Mouse (Mus musculus) large intestine, adult 2 months (tissue): ENCODE measurements around the gene Birc5. TPM values are rescaled to one million over a fixed set of nuclear protein-coding genes. Genes with fewer than 3 reads are reported as not detected.
"Not testable (repeated sequence)": the region's sequence is repeated elsewhere in the genome, so short reads cannot be mapped to it uniquely, and the experiment has no call there.

Source experiments
- DNase-seq: peaks from one replicate; pipeline ENCODE4 v3.0.0-alpha.2; 2012; ENCODE audit warnings: low read depth, low spot score
- WGBS: fragments of 180-500 bp; shearing (Covaris S2); methylation state at CpG from one replicate; pipeline ENCODE4 v1.1.7; 2018; 5-methylcytosine and 5-hydroxymethylcytosine counted together
- polyA plus RNA-seq: library from polyadenylated mRNA; depleted of rRNA; stranded (reverse); fragments of >200 nt; gene quantifications from 2 replicates; pipeline ENCODE4 v1.2.3, GENCODE M21; 2012

Gene Birc5
- polyA plus RNA-seq, 1 experiment = 45.0 TPM

DNA sequence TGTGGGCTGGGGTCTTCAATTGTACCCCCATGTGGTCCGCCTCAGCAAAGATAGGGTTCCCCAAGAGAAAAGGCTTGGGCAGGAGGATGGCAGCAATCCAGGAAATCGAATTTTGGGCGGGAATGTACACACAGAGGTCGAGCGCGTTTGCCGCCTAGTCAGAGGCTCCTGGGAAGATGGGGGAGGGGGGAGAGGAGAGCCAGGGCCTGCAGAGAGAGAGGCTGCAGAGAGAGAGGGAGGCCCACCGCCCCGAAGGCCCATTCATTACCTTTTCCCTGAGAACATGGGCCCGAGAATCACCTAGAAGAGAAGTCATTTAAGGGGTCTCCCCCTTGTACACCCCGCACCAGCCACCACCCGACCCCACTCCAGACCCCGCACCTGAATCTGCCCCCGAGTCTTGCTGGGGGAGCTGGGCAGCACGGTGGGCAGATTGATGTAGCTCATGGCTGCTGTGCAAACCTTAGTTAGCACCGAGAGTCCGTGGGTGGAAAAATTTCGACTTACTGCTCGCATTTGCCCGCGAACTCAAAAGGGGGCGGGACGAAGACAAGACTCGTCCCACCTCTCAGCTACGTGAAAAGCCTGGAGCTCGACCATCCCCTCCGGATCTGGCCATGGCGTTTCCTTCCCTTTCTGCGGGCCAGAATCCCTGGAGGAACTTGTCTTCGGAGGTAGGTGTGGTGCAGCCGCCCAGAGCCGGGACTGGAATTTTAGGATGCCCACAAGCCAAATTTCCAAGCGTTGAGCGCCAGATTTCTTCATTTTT is 23.5 kb upstream of the Birc5 start, which contains the start of the genes Afmid and Tk1:
Gene Afmid (plus strand): TSS at position 592 of the 769 bp plus-strand sequence.
Gene Tk1 (minus strand): TSS at position 760 of the 769 bp plus-strand sequence.
- under 1% methylated on average over 34 of the region's 34 CpGs for WGBS
- no peak for DNase-seq

DNA sequence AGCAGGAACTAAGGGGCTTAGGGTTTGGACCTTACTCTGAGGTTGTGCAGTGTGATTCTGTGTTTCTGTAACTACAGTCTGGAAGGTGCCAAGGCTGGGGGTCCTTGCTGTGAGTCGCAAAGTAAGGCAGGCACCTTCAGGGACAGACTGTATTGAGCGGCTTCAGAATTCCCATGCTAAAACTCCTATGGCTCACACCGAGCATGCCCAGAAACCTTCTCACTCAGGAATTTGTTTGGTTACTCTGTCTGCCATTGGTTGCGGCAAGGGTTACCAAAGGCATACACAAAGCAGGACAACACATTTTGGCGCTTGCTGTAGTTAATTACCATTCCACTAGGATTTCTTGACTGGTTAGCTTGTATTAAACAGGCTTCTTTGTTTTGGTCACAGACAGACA is 22.9 kb upstream of the Birc5 start:
- WGBS = 16% methylated on average over 5 of the region's 5 CpGs
- no peak for DNase-seq

GRCm38 (mm10) chr11:117826916-117827315 is 22.1 kb upstream of the Birc5 start:
- 35% methylated on average over 8 of the region's 8 CpGs for WGBS
- no peak for DNase-seq

- 18% methylated on average over 3 of the region's 3 CpGs for WGBS
- no peak for DNase-seq
Observed at GRCm38 (mm10) chr11:117827386-117827785, 21.7 kb upstream of the Birc5 start.

- no peak for DNase-seq
- WGBS = 10% methylated on average over 18 of the region's 18 CpGs
Observed at GRCm38 (mm10) chr11:117828149-117828887, 20.7 kb upstream of the Birc5 start.

GRCm38 (mm10) chr11:117828888-117829604 is 20.0 kb upstream of the Birc5 start:
- WGBS = 29% methylated on average over 9 of the region's 9 CpGs
- DNase-seq = no peak

GRCm38 (mm10) chr11:117829671-117830215 is 19.3 kb upstream of the Birc5 start:
- 17% methylated on average over 2 of the region's 2 CpGs for WGBS
- DNase-seq = no peak

GRCm38 (mm10) chr11:117830401-117830800 is 18.6 kb upstream of the Birc5 start:
- 26% methylated on average over 9 of the region's 9 CpGs for WGBS

GRCm38 (mm10) chr11:117832086-117832969 is 16.7 kb upstream of the Birc5 start:
- WGBS = 19% methylated on average over 28 of the region's 28 CpGs
- no peak for DNase-seq

More at GRCm38 (mm10) chr11:117830401-117830800, 18.6 kb upstream of the Birc5 start:
- no peak for DNase-seq

GRCm38 (mm10) chr11:117833509-117833908 is 15.5 kb upstream of the Birc5 start:
- 49% methylated on average over 6 of the region's 6 CpGs for WGBS
- DNase-seq = not testable (repeated sequence)

DNA sequence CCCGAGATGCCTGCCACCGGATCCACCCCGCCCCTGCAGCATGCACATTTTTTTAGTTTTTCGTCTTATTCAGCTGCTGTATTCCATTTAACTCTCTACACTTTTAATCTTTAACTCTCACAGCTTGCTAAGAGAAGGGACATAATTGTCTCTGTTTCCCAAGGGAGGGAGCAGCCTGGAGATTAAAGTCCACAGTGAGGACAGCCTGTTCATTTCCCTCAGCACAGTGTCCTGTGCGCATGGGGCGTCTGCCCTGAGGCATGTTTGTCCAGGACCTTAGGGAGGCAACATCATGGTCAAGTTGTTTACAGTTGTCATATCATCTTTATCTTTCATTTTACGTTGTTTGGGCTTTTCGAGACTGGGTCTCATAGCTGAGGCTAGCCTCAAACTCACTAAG is 15.0 kb upstream of the Birc5 start:
- no peak for DNase-seq
- WGBS = 30% methylated on average over 8 of the region's 8 CpGs

GRCm38 (mm10) chr11:117836306-117836705 is 12.7 kb upstream of the Birc5 start:
- DNase-seq = no peak
- WGBS = 23% methylated on average over 13 of the region's 13 CpGs

GRCm38 (mm10) chr11:117838572-117838971 is 10.5 kb upstream of the Birc5 start:
- no peak for DNase-seq
- 25% methylated on average over 2 of the region's 2 CpGs for WGBS

DNA sequence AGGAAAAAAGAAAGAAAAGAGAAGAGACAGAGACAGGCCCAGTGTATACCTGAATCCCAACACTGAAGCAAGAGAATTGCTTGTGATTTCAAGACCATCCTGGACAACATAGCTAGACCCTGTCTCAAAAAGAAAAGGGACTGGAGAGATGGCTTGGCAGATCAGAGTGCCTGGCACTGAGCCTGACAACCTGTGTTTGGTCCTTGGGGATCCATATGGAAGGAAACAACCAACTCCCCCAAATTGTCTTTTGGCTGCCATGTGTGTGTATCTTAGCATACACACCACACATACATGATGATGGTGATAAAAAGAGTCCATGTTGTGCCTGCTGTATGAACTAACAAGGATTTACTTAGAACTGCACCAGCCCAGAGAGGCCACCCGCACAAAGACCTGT is 10.0 kb upstream of the Birc5 start:
- DNase-seq = no peak
- WGBS = 80% methylated on average over 1 of the region's 1 CpGs

DNA sequence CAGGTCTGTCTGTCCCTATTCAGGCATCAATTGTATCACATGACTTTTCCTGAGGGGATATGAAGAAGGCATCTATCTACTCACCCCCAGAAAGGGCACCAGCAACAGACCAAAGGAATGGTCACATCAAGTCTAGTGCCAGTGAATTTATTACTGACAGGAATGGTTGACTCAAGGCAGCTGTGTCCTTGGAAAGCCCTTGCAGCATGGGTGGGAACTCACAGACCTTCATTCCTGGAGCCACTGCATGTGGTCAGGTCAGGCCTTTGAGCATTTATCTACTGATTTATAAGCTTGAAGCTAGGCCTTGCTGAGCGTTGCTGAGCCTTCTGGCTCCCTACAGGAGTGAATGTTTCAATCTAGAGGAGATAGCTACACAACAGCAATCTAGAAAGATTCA is 8.1 kb upstream of the Birc5 start:
- 52% methylated on average over 1 of the region's 1 CpGs for WGBS
- no peak for DNase-seq

- 89% methylated on average over 2 of the region's 2 CpGs for WGBS
- no peak for DNase-seq
Observed at GRCm38 (mm10) chr11:117843434-117843833, 5.6 kb upstream of the Birc5 start.

DNA sequence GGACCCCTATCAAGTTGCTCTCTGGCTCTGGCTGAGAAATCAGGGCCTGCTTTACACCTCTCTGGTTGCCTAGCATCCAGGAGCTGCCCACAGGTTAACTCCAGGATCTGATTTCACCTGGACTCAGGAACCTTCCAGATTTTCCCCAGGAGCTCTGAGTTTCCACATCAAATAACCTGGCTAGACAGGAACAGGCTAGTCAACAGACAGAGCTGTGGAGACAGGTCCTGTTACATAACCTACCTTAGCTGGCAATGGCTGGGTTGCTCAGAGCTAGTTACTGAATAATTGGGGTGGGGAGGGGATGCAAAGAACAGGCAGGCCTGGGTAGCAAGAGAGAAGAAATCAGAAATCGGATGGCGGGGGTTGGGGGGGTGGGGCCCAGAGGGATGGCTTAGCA is 4.1 kb upstream of the Birc5 start:
- DNase-seq = no peak
- WGBS = 81% methylated on average over 2 of the region's 2 CpGs

DNA sequence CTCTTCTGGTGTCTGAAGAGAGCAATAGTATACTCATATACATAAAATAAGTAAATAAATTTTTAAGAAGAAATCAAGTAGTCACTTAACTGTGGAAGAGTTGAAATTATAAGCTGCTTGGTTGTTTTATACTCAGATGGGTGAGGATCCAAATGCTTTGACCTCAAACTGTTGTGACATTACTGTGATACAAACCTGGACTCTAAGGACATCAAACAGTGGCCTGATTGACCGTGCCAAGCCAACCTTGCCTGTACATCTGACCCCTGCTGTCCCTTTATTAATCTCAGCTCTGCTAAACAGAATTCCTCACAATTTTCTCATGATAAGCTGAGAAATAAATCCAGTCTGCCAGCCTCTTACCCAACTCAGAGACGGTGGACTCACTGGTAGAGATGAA is 3.4 kb upstream of the Birc5 start:
- no peak for DNase-seq
- WGBS = 83% methylated on average over 2 of the region's 2 CpGs

DNA sequence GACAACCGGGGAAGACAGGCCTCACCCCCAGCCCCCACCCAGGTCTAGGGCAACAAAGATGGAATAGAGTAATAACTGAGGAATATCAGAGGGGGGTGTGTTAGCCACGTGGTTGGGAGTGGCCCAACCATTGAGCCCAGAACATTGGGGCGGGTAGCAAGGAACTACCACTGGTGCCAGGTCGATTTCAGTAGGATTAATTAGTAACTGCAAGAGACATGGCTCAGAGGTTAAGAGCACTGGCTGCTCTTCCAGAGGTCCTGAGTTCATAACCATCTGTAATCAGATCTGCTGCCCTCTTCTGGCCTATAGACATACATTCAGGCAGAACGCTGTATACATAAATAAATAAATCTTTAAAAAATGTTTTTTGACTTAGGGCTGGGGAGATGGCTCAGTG is 2.4 kb upstream of the Birc5 start:
- 17% methylated on average over 5 of the region's 5 CpGs for WGBS
- no peak for DNase-seq
